Mouse (Mus musculus) embryonic fibroblast, embryonic 13.5 days (primary cell): ENCODE results near the gene Fam89b.

Source experiments
- CTCF ChIP-seq: IDR thresholded peaks from 2 replicates; pipeline ENCODE4 v1.5.1; 2011; ENCODE audit warnings: mild to moderate bottlenecking, control low read depth, low read length, moderate library complexity, borderline replicate concordance; ENCODE audit not compliant: insufficient read depth
- POLR2A ChIP-seq: IDR thresholded peaks from 2 replicates; pipeline ENCODE4 v1.6.1; 2011; ENCODE audit warnings: low read depth, mild to moderate bottlenecking, control low read depth, low read length, moderate library complexity

DNA sequence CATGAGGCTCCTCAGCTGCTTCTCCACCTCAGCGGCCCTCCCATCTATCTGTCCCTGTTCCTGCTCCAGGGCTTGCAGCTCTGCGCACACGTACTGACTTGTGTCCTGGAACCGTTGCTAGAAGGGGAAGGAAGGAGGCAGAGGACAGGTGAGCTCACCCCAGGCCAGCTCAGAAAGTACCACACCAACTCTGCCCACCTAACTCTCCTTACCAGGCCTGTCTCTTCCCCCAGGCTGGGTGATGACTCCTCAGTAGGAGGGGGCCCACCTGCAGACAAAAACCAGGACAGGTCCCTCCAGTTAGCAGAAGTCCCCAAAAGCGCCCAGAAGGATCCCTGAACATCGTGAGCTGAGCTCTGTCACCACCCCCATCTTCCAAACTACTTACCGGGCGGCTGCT is 18.9 kb downstream of the Fam89b start:
- TF ChIP-seq POLR2A, result no peak
- no peak for TF ChIP-seq CTCF
